Mouse (Mus musculus): ENCODE measurements around the gene Ralbp1. TPM values are rescaled to one million over a fixed set of nuclear protein-coding genes. Genes with fewer than 3 reads are reported as not detected.

The Ralbp1 gene
- polyA plus RNA-seq, 1 experiment from 2014 or later = 95.6 TPM

- no peak overlapping the region for H3K27ac ChIP-seq (replicated peaks; ENCODE audit: low read depth, low read length)
- WGBS = 73% methylated on average over 5 of the region's 5 CpGs
- DNase-seq (ENCODE audit: low spot score) = no peak
Measured at GRCm38 (mm10) chr17:65820197-65820596, 65.4 kb downstream of the Ralbp1 start.

GRCm38 (mm10) chr17:65813763-65814162 lies 71.8 kb downstream of the Ralbp1 start:
- ATAC-seq (ENCODE audit: low read depth) (no peak), DNase-seq (ENCODE audit: low spot score) (no peak)
- peaks cover 77% of the 10 kb centered on the region for H3K36me3 ChIP-seq (ENCODE audit: control insufficient read depth, insufficient read depth, low read length)
- H3K9ac ChIP-seq (ENCODE audit: low read depth, low read length) = no peak overlapping the region
- no peaks in the 10 kb centered on the region for H3K9me3 ChIP-seq (ENCODE audit: control insufficient read depth, low read length)
- no peak overlapping the region for H3K27ac ChIP-seq (replicated peaks; ENCODE audit: low read depth, low read length)
- H3K27me3 ChIP-seq (replicated peaks; ENCODE audit: control insufficient read depth, insufficient read depth, low read length) = no peaks in the 10 kb centered on the region
- no peaks in the 10 kb centered on the region for H3K4me1 ChIP-seq (ENCODE audit: control insufficient read depth, insufficient read depth, low read length)
- H3K4me2 ChIP-seq (ENCODE audit: low read depth, low read length) = no peak overlapping the region
- no peak overlapping the region for H3K4me3 ChIP-seq (ENCODE audit: low read depth, low read length)
- 92% methylated on average over 8 of the region's 8 CpGs for WGBS

More at GRCm38 (mm10) chr17:65820197-65820596, 65.4 kb downstream of the Ralbp1 start:
- Histone ChIP-seq H3K4me1 (ENCODE audit: control insufficient read depth, insufficient read depth, low read length) (no peaks in the 10 kb centered on the region), H3K9ac (ENCODE audit: low read depth, low read length) (no peak overlapping the region), H3K36me3 (ENCODE audit: control insufficient read depth, insufficient read depth, low read length) (peaks cover 79% of the 10 kb centered on the region), H3K27me3 (replicated peaks; ENCODE audit: control insufficient read depth, insufficient read depth, low read length) (no peaks in the 10 kb centered on the region), H3K4me2 (ENCODE audit: low read depth, low read length) (no peak overlapping the region), H3K9me3 (ENCODE audit: control insufficient read depth, low read length) (no peaks in the 10 kb centered on the region), H3K4me3 (ENCODE audit: low read depth, low read length) (no peak overlapping the region)
- no peak for ATAC-seq (ENCODE audit: low read depth)

- H3K4me1 ChIP-seq (ENCODE audit: control insufficient read depth, insufficient read depth, low read length) = no peaks in the 10 kb centered on the region
- peak; percentile 71 for ATAC-seq (ENCODE audit: low read depth)
- no peaks in the 10 kb centered on the region for H3K27me3 ChIP-seq (replicated peaks; ENCODE audit: control insufficient read depth, insufficient read depth, low read length)
- H3K36me3 ChIP-seq (ENCODE audit: control insufficient read depth, insufficient read depth, low read length) = peaks cover 55% of the 10 kb centered on the region
- H3K4me3 ChIP-seq (ENCODE audit: low read depth, low read length) = no peak overlapping the region
- H3K9me3 ChIP-seq (ENCODE audit: control insufficient read depth, low read length) = no peaks in the 10 kb centered on the region
- DNase-seq (ENCODE audit: low spot score) = peak; percentile 30
- no peak overlapping the region for H3K4me2 ChIP-seq (ENCODE audit: low read depth, low read length)
- no peak overlapping the region for H3K9ac ChIP-seq (ENCODE audit: low read depth, low read length)
- 66% methylated on average over 5 of the region's 5 CpGs for WGBS
- no peak overlapping the region for H3K27ac ChIP-seq (replicated peaks; ENCODE audit: low read depth, low read length)
Measured at GRCm38 (mm10) chr17:65811032-65811431, 74.6 kb downstream of the Ralbp1 start.

- WGBS = 84% methylated on average over 2 of the region's 2 CpGs
- H3K9ac ChIP-seq (ENCODE audit: low read depth, low read length) = no peak overlapping the region
- H3K4me3 ChIP-seq (ENCODE audit: low read depth, low read length) = no peak overlapping the region
- DNase-seq (ENCODE audit: low spot score) (no peak), ATAC-seq (ENCODE audit: low read depth) (no peak)
- no peaks in the 10 kb centered on the region for H3K4me1 ChIP-seq (ENCODE audit: control insufficient read depth, insufficient read depth, low read length)
- no peaks in the 10 kb centered on the region for H3K9me3 ChIP-seq (ENCODE audit: control insufficient read depth, low read length)
- H3K36me3 ChIP-seq (ENCODE audit: control insufficient read depth, insufficient read depth, low read length) = peaks cover 31% of the 10 kb centered on the region
- H3K4me2 ChIP-seq (ENCODE audit: low read depth, low read length) = no peak overlapping the region
- no peak overlapping the region for H3K27ac ChIP-seq (replicated peaks; ENCODE audit: low read depth, low read length)
- H3K27me3 ChIP-seq (replicated peaks; ENCODE audit: control insufficient read depth, insufficient read depth, low read length) = no peaks in the 10 kb centered on the region
Measured at GRCm38 (mm10) chr17:65806416-65806815, 79.2 kb downstream of the Ralbp1 start.

GRCm38 (mm10) chr17:65805966-65806365 lies 79.6 kb downstream of the Ralbp1 start:
- Histone ChIP-seq H3K4me1 (ENCODE audit: control insufficient read depth, insufficient read depth, low read length) (no peaks in the 10 kb centered on the region), H3K27ac (replicated peaks; ENCODE audit: low read depth, low read length) (no peak overlapping the region), H3K4me2 (ENCODE audit: low read depth, low read length) (no peak overlapping the region), H3K4me3 (ENCODE audit: low read depth, low read length) (no peak overlapping the region), H3K27me3 (replicated peaks; ENCODE audit: control insufficient read depth, insufficient read depth, low read length) (no peaks in the 10 kb centered on the region), H3K9me3 (ENCODE audit: control insufficient read depth, low read length) (no peaks in the 10 kb centered on the region), H3K36me3 (ENCODE audit: control insufficient read depth, insufficient read depth, low read length) (peaks cover 27% of the 10 kb centered on the region), H3K9ac (ENCODE audit: low read depth, low read length) (no peak overlapping the region)
- no peak for ATAC-seq (ENCODE audit: low read depth)
- no peak for DNase-seq (ENCODE audit: low spot score)
- 59% methylated on average over 4 of the region's 4 CpGs for WGBS

GRCm38 (mm10) chr17:65802026-65802425 lies 83.6 kb downstream of the Ralbp1 start:
- Histone ChIP-seq H3K9me3 (ENCODE audit: control insufficient read depth, low read length) (no peaks in the 10 kb centered on the region), H3K27me3 (replicated peaks; ENCODE audit: control insufficient read depth, insufficient read depth, low read length) (no peaks in the 10 kb centered on the region), H3K36me3 (ENCODE audit: control insufficient read depth, insufficient read depth, low read length) (peaks cover 17% of the 10 kb centered on the region; the same call in 1 of the 2 replicates), H3K27ac (replicated peaks; ENCODE audit: low read depth, low read length) (no peak overlapping the region), H3K4me3 (ENCODE audit: low read depth, low read length) (no peak overlapping the region), H3K9ac (ENCODE audit: low read depth, low read length) (no peak overlapping the region), H3K4me2 (ENCODE audit: low read depth, low read length) (no peak overlapping the region), H3K4me1 (ENCODE audit: control insufficient read depth, insufficient read depth, low read length) (no peaks in the 10 kb centered on the region)
- DNase-seq (ENCODE audit: low spot score) (no peak), ATAC-seq (ENCODE audit: low read depth) (no peak)
- WGBS = 79% methylated on average over 4 of the region's 4 CpGs

GRCm38 (mm10) chr17:65800451-65800850 lies 85.1 kb downstream of the Ralbp1 start:
- no peak overlapping the region for H3K27ac ChIP-seq (replicated peaks; ENCODE audit: low read depth, low read length)
- no peaks in the 10 kb centered on the region for H3K9me3 ChIP-seq (ENCODE audit: control insufficient read depth, low read length)
- DNase-seq (ENCODE audit: low spot score) = no peak
- H3K27me3 ChIP-seq (replicated peaks; ENCODE audit: control insufficient read depth, insufficient read depth, low read length) = no peaks in the 10 kb centered on the region
- 89% methylated on average over 6 of the region's 6 CpGs for WGBS
- H3K9ac ChIP-seq (ENCODE audit: low read depth, low read length) = no peak overlapping the region
- H3K4me2 ChIP-seq (ENCODE audit: low read depth, low read length) = no peak overlapping the region
- H3K4me3 ChIP-seq (ENCODE audit: low read depth, low read length) = no peak overlapping the region
- H3K4me1 ChIP-seq (ENCODE audit: control insufficient read depth, insufficient read depth, low read length) = no peaks in the 10 kb centered on the region
- peaks cover 17% of the 10 kb centered on the region; the same call in 1 of the 2 replicates for H3K36me3 ChIP-seq (ENCODE audit: control insufficient read depth, insufficient read depth, low read length)
- ATAC-seq (ENCODE audit: low read depth) = no peak

GRCm38 (mm10) chr17:65799353-65799752 lies 86.2 kb downstream of the Ralbp1 start:
- no peak overlapping the region for H3K4me3 ChIP-seq (ENCODE audit: low read depth, low read length)
- H3K36me3 ChIP-seq (ENCODE audit: control insufficient read depth, insufficient read depth, low read length) = peaks cover 16% of the 10 kb centered on the region; the same call in 1 of the 2 replicates
- no peak overlapping the region for H3K4me2 ChIP-seq (ENCODE audit: low read depth, low read length)
- WGBS = 96% methylated on average over 1 of the region's 1 CpGs
- H3K27me3 ChIP-seq (replicated peaks; ENCODE audit: control insufficient read depth, insufficient read depth, low read length) = no peaks in the 10 kb centered on the region
- no peak overlapping the region for H3K27ac ChIP-seq (replicated peaks; ENCODE audit: low read depth, low read length)
- DNase-seq (ENCODE audit: low spot score) = no peak
- ATAC-seq (ENCODE audit: low read depth) = no peak
- H3K9me3 ChIP-seq (ENCODE audit: control insufficient read depth, low read length) = no peaks in the 10 kb centered on the region
- no peaks in the 10 kb centered on the region for H3K4me1 ChIP-seq (ENCODE audit: control insufficient read depth, insufficient read depth, low read length)
- no peak overlapping the region for H3K9ac ChIP-seq (ENCODE audit: low read depth, low read length)

- 67% methylated on average over 4 of the region's 4 CpGs for WGBS
Measured at GRCm38 (mm10) chr17:65798446-65798845, 87.2 kb downstream of the Ralbp1 start.

More at GRCm38 (mm10) chr17:65798446-65798845, 87.2 kb downstream of the Ralbp1 start:
- Histone ChIP-seq H3K4me3 (ENCODE audit: low read depth, low read length) (no peak overlapping the region), H3K9me3 (ENCODE audit: control insufficient read depth, low read length) (no peaks in the 10 kb centered on the region), H3K4me2 (ENCODE audit: low read depth, low read length) (no peak overlapping the region), H3K27ac (replicated peaks; ENCODE audit: low read depth, low read length) (no peak overlapping the region), H3K36me3 (ENCODE audit: control insufficient read depth, insufficient read depth, low read length) (0 out of 2 replicates have a peak, but pooled peaks cover 10% of the 10 kb centered on the region), H3K4me1 (ENCODE audit: control insufficient read depth, insufficient read depth, low read length) (no peaks in the 10 kb centered on the region), H3K9ac (ENCODE audit: low read depth, low read length) (no peak overlapping the region), H3K27me3 (replicated peaks; ENCODE audit: control insufficient read depth, insufficient read depth, low read length) (no peaks in the 10 kb centered on the region)
- DNase-seq (ENCODE audit: low spot score) (no peak), ATAC-seq (ENCODE audit: low read depth) (no peak)

All from embryonic facial prominence, embryonic 14.5 days (tissue).